In the genomic region with DNA sequence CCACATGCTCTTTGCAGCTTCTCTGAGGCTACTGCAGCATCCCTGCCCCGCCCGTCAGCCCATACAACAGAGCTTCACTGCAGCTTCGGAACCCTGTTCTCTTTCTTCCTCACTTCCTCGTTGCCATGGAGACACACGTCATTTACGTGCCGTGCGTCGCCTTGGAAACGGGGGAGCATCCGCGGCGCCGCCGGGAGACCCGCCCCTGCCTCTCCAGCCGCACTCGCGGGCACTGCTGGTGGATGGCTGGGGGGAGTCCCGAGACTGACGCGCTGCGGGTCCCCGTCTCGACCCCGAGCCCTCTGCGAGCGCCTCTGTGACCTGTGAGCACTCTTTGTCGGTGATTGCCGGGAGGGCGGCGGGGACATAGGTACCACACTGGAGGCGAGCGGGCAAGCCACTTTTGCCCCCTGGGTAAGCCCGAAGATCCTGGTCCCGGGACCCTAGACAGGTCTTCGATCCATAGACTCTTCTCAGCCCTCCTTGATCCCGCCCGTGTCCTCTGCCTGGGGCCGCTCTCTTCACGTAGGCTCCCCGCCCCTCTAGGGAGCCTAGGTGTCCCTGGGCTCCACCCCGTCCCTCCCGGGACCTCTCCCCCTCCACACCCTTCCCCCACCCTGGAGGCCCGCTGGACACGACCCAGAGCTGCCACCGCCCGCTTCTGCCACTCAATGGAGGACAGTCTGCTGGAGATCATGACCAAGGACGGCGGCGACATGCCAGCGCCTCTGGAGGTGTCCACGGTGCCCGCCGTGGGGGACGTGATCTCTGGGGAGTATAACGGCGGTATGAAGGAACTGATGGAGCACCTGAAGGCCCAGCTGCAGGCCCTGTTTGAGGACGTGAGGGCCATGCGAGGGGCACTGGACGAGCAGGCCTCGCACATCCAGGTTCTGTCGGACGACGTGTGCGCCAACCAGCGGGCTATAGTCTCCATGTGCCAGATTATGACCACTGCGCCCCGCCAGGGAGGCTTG, we compare ENCODE assay signal across 8 mouse cellular contexts. TPM values are rescaled to one million over a fixed set of nuclear protein-coding genes. Genes with fewer than 3 reads are reported as not detected.
DNase-seq lines count a peak whose midpoint lies in the region; ATAC-seq and TF ChIP-seq lines count a peak whose summit lies in the region.

No protein-coding gene starts in this region.

- H3K4me3 ChIP-seq in heart, embryonic 12.5 days: peak overlapping the region; percentile 61
- H3K4me3 ChIP-seq in kidney, embryonic 14.5 days (ENCODE audit: low read length): peak overlapping the region; percentile 38
- H3K4me3 ChIP-seq in limb, embryonic 13.5 days: peak overlapping the region; percentile 53
- H3K4me3 ChIP-seq in midbrain, postnatal 0 days (ENCODE audit: low read depth, low read length): peak overlapping the region; percentile 66
- peak overlapping the region; percentile 35 for H3K4me3 ChIP-seq in stomach, embryonic 14.5 days (ENCODE audit: low read depth, low read length)

- H3K4me2 ChIP-seq in heart, embryonic 12.5 days: peak overlapping the region; percentile 93
- H3K4me2 ChIP-seq in kidney, embryonic 14.5 days (replicated peaks; ENCODE audit: low read depth, low read length): peak overlapping the region; percentile 72
- peak overlapping the region; percentile 83 for H3K4me2 ChIP-seq in limb, embryonic 13.5 days (replicated peaks)
- peak overlapping the region; percentile 84 for H3K4me2 ChIP-seq in midbrain, postnatal 0 days (ENCODE audit: low read depth, low read length, poor library complexity, severe bottlenecking)
- peak overlapping the region; percentile 65 for H3K4me2 ChIP-seq in stomach, embryonic 14.5 days (replicated peaks; ENCODE audit: low read depth, low read length)

- H3K4me1 ChIP-seq in heart, embryonic 12.5 days (replicated peaks): peaks cover 19% of the 10 kb centered on the region
- peaks cover 6% of the 10 kb centered on the region; the same call in 1 of the 2 replicates for H3K4me1 ChIP-seq in kidney, embryonic 14.5 days (ENCODE audit: control insufficient read depth, insufficient read depth, low read length)
- H3K4me1 ChIP-seq in limb, embryonic 13.5 days: peaks cover 15% of the 10 kb centered on the region
- 0 out of 2 replicates have a peak, but pooled peaks cover 11% of the 10 kb centered on the region for H3K4me1 ChIP-seq in midbrain, postnatal 0 days (ENCODE audit: insufficient read depth, low read length)
- H3K4me1 ChIP-seq in stomach, embryonic 14.5 days (ENCODE audit: control insufficient read depth, insufficient read depth, low read length): peaks cover 7% of the 10 kb centered on the region; the same call in 1 of the 2 replicates

- no peaks in the 10 kb centered on the region for H3K9me3 ChIP-seq in heart, embryonic 12.5 days (replicated peaks)
- H3K9me3 ChIP-seq in kidney, embryonic 14.5 days (ENCODE audit: control insufficient read depth, low read length): no peaks in the 10 kb centered on the region
- no peaks in the 10 kb centered on the region for H3K9me3 ChIP-seq in limb, embryonic 13.5 days
- H3K9me3 ChIP-seq in midbrain, postnatal 0 days (ENCODE audit: low read length): no peaks in the 10 kb centered on the region
- H3K9me3 ChIP-seq in stomach, embryonic 14.5 days (ENCODE audit: control insufficient read depth, low read depth, low read length): no peaks in the 10 kb centered on the region

- H3K27ac ChIP-seq in heart, embryonic 12.5 days (ENCODE audit: poor library complexity, severe bottlenecking): no peak overlapping the region
- H3K27ac ChIP-seq in kidney, embryonic 14.5 days (ENCODE audit: low read depth, low read length): no peak overlapping the region
- no peak overlapping the region for H3K27ac ChIP-seq in limb, embryonic 13.5 days
- peak overlapping the region; percentile 88 for H3K27ac ChIP-seq in midbrain, postnatal 0 days (ENCODE audit: low read depth, low read length)
- no peak overlapping the region for H3K27ac ChIP-seq in stomach, embryonic 14.5 days (ENCODE audit: low read length)

- no peaks in the 10 kb centered on the region for H3K36me3 ChIP-seq in heart, embryonic 12.5 days
- H3K36me3 ChIP-seq in kidney, embryonic 14.5 days (ENCODE audit: control insufficient read depth, insufficient read depth, low read length): no peaks in the 10 kb centered on the region
- H3K36me3 ChIP-seq in limb, embryonic 13.5 days: no peaks in the 10 kb centered on the region
- no peaks in the 10 kb centered on the region for H3K36me3 ChIP-seq in midbrain, postnatal 0 days (ENCODE audit: insufficient read depth, low read length)
- no peaks in the 10 kb centered on the region for H3K36me3 ChIP-seq in stomach, embryonic 14.5 days (ENCODE audit: control insufficient read depth, insufficient read depth, low read length)

- peak; percentile 41 for DNase-seq in gastrocnemius, postnatal 10 days
- DNase-seq in gastrocnemius, adult 8-10 months (ENCODE audit: low spot score in 2 of 2): no peak
- DNase-seq in embryo, embryonic 11.5 days (ENCODE audit: low read depth, low spot score): peak; percentile 86
- peak; percentile 97 for DNase-seq in midbrain, postnatal 0 days (ENCODE audit: low spot score)

- H3K9ac ChIP-seq in heart, embryonic 12.5 days: peak overlapping the region; percentile 63
- no peak overlapping the region for H3K9ac ChIP-seq in kidney, embryonic 14.5 days (ENCODE audit: low read depth, low read length)
- H3K9ac ChIP-seq in limb, embryonic 13.5 days: peak overlapping the region; percentile 51
- peak overlapping the region; percentile 81 for H3K9ac ChIP-seq in midbrain, postnatal 0 days (replicated peaks; ENCODE audit: low read length, poor library complexity, severe bottlenecking)
- no peak overlapping the region for H3K9ac ChIP-seq in stomach, embryonic 14.5 days (replicated peaks; ENCODE audit: low read depth, low read length)

- peaks cover 80% of the 10 kb centered on the region for H3K27me3 ChIP-seq in heart, embryonic 12.5 days (replicated peaks)
- peaks cover 44% of the 10 kb centered on the region for H3K27me3 ChIP-seq in kidney, embryonic 14.5 days (ENCODE audit: control insufficient read depth, insufficient read depth, low read length)
- peaks cover 82% of the 10 kb centered on the region for H3K27me3 ChIP-seq in limb, embryonic 13.5 days
- no peaks in the 10 kb centered on the region for H3K27me3 ChIP-seq in midbrain, postnatal 0 days (ENCODE audit: insufficient read depth, low read length)
- H3K27me3 ChIP-seq in stomach, embryonic 14.5 days (ENCODE audit: control insufficient read depth, insufficient read depth, low read length): peaks cover 41% of the 10 kb centered on the region

- TF ChIP-seq CTCF in midbrain, postnatal 0 days (IDR thresholded peaks at IDR 0.05): no peak

- 1% methylated on average over 69 of the region's 69 CpGs for WGBS in heart, embryonic 12.5 days
- WGBS in kidney, embryonic 14.5 days: 1% methylated on average over 69 of the region's 69 CpGs
- WGBS in limb, embryonic 13.5 days: 2% methylated on average over 69 of the region's 69 CpGs
- 2% methylated on average over 69 of the region's 69 CpGs for WGBS in midbrain, postnatal 0 days
- WGBS in stomach, embryonic 14.5 days: 2% methylated on average over 69 of the region's 69 CpGs

- peak; percentile 75 for ATAC-seq in heart, embryonic 12.5 days (ENCODE audit: insufficient number of reproducible peaks, low FRiP score)
- peak; percentile 85 for ATAC-seq in kidney, embryonic 14.5 days (ENCODE audit: low FRiP score, low TSS enrichment)
- peak; percentile 91 for ATAC-seq in limb, embryonic 13.5 days (ENCODE audit: low FRiP score, low read depth)
- peak; percentile 91 for ATAC-seq in midbrain, postnatal 0 days (ENCODE audit: low FRiP score)
- ATAC-seq in stomach, embryonic 14.5 days (ENCODE audit: insufficient number of reproducible peaks, insufficient read depth, low FRiP score, low read depth): peak; percentile 73; the same call in 1 of the 2 replicates

RNA-seq across cellular contexts. Expression of gene Ccdc184, which starts 1.0 kb away (rescaled TPM):
- not detected for total RNA-seq in gastrocnemius, postnatal 10 days (2021)
- total RNA-seq in gastrocnemius, adult 8-10 months (2022): not detected
- polyA plus RNA-seq in heart, embryonic 12.5 days (2016; fragmentation: Nextera tagmentation; extraction: Ambion mirVana): 1.4 TPM in 2 replicates
- polyA plus RNA-seq in kidney, embryonic 14.5 days (2014; fragmentation: Nextera tagmentation; extraction: Ambion mirVana): 0.99 and 1.2 TPM in 2 replicates
- polyA plus RNA-seq in limb, embryonic 13.5 days (2015; fragmentation: Nextera tagmentation; extraction: Ambion mirVana): 0.48 and 0.60 TPM in 2 replicates
- total RNA-seq in midbrain, postnatal 0 days (2014; rRNA removed): 127 and 129 TPM in 2 replicates
- 132 and 145 TPM in 2 replicates for polyA plus RNA-seq in midbrain, postnatal 0 days (2015; fragmentation: Nextera tagmentation; extraction: Ambion mirVana)
- polyA plus RNA-seq in stomach, embryonic 14.5 days (2014; fragmentation: Nextera tagmentation; extraction: Ambion mirVana): 1.8 and 2.4 TPM in 2 replicates

RNA-seq across cellular contexts. Expression of gene Asb8, which starts 2.5 kb away (rescaled TPM):
- total RNA-seq in gastrocnemius, postnatal 10 days (2021): 100 to 1,000 TPM; 137 to 157 TPM
- 100 to 1,000 TPM; 123 to 141 (median 129) TPM for total RNA-seq in gastrocnemius, adult 8-10 months (2022)
- 76.2 and 78.9 TPM in 2 replicates for polyA plus RNA-seq in heart, embryonic 12.5 days (2016; fragmentation: Nextera tagmentation; extraction: Ambion mirVana)
- polyA plus RNA-seq in kidney, embryonic 14.5 days (2014; fragmentation: Nextera tagmentation; extraction: Ambion mirVana): 40.6 and 52.6 TPM in 2 replicates
- polyA plus RNA-seq in limb, embryonic 13.5 days (2015; fragmentation: Nextera tagmentation; extraction: Ambion mirVana): 50.7 and 51.0 TPM in 2 replicates
- total RNA-seq in midbrain, postnatal 0 days (2014; rRNA removed): 60.5 and 72.7 TPM in 2 replicates
- 59.2 and 64.9 TPM in 2 replicates for polyA plus RNA-seq in midbrain, postnatal 0 days (2015; fragmentation: Nextera tagmentation; extraction: Ambion mirVana)
- polyA plus RNA-seq in stomach, embryonic 14.5 days (2014; fragmentation: Nextera tagmentation; extraction: Ambion mirVana): 47.6 and 51.7 TPM in 2 replicates

RNA-seq across cellular contexts. Expression of gene Olfr288, which starts 27.4 kb away (rescaled TPM):
- total RNA-seq in gastrocnemius, postnatal 10 days (2021): not detected
- not detected for total RNA-seq in gastrocnemius, adult 8-10 months (2022)
- not detected in 2 replicates for polyA plus RNA-seq in heart, embryonic 12.5 days (2016; fragmentation: Nextera tagmentation; extraction: Ambion mirVana)
- polyA plus RNA-seq in kidney, embryonic 14.5 days (2014; fragmentation: Nextera tagmentation; extraction: Ambion mirVana): not detected in 2 replicates
- not detected in 2 replicates for polyA plus RNA-seq in limb, embryonic 13.5 days (2015; fragmentation: Nextera tagmentation; extraction: Ambion mirVana)
- not detected in 2 replicates for total RNA-seq in midbrain, postnatal 0 days (2014; rRNA removed)
- polyA plus RNA-seq in midbrain, postnatal 0 days (2015; fragmentation: Nextera tagmentation; extraction: Ambion mirVana): not detected in 2 replicates
- polyA plus RNA-seq in stomach, embryonic 14.5 days (2014; fragmentation: Nextera tagmentation; extraction: Ambion mirVana): not detected in 2 replicates

RNA-seq across cellular contexts. Expression of gene Gm44579, which starts 52.8 kb away (rescaled TPM):
- total RNA-seq in gastrocnemius, postnatal 10 days (2021): not detected
- not detected for total RNA-seq in gastrocnemius, adult 8-10 months (2022)
- not detected in 2 replicates for polyA plus RNA-seq in heart, embryonic 12.5 days (2016; fragmentation: Nextera tagmentation; extraction: Ambion mirVana)
- not detected in 2 replicates for polyA plus RNA-seq in kidney, embryonic 14.5 days (2014; fragmentation: Nextera tagmentation; extraction: Ambion mirVana)
- not detected in 2 replicates for polyA plus RNA-seq in limb, embryonic 13.5 days (2015; fragmentation: Nextera tagmentation; extraction: Ambion mirVana)
- not detected in 2 replicates for total RNA-seq in midbrain, postnatal 0 days (2014; rRNA removed)
- polyA plus RNA-seq in midbrain, postnatal 0 days (2015; fragmentation: Nextera tagmentation; extraction: Ambion mirVana): 0.09 and 0.11 TPM in 2 replicates
- polyA plus RNA-seq in stomach, embryonic 14.5 days (2014; fragmentation: Nextera tagmentation; extraction: Ambion mirVana): not detected in 2 replicates

RNA-seq across cellular contexts. Expression of gene Olfr287, which starts 52.9 kb away (rescaled TPM):
- not detected for total RNA-seq in gastrocnemius, postnatal 10 days (2021)
- total RNA-seq in gastrocnemius, adult 8-10 months (2022): not detected
- polyA plus RNA-seq in heart, embryonic 12.5 days (2016; fragmentation: Nextera tagmentation; extraction: Ambion mirVana): not detected in 2 replicates
- polyA plus RNA-seq in kidney, embryonic 14.5 days (2014; fragmentation: Nextera tagmentation; extraction: Ambion mirVana): not detected in 2 replicates
- not detected in 2 replicates for polyA plus RNA-seq in limb, embryonic 13.5 days (2015; fragmentation: Nextera tagmentation; extraction: Ambion mirVana)
- total RNA-seq in midbrain, postnatal 0 days (2014; rRNA removed): 0.44 and 1.2 TPM in 2 replicates
- 1.2 and 1.5 TPM in 2 replicates for polyA plus RNA-seq in midbrain, postnatal 0 days (2015; fragmentation: Nextera tagmentation; extraction: Ambion mirVana)
- not detected in 2 replicates for polyA plus RNA-seq in stomach, embryonic 14.5 days (2014; fragmentation: Nextera tagmentation; extraction: Ambion mirVana)

Comparison
In these comparisons a context has a peak if more than half of its experiments do, and no peak if none do; other contexts are left out.
1. DNase-seq: peak in gastrocnemius, postnatal 10 days (single experiment), embryo, embryonic 11.5 days (single experiment) and midbrain, postnatal 0 days (single experiment); none in gastrocnemius, adult 8-10 months (0 of 2).
2. H3K9ac ChIP-seq: peak in heart, embryonic 12.5 days (single experiment), limb, embryonic 13.5 days (single experiment) and midbrain, postnatal 0 days (single experiment); none in kidney, embryonic 14.5 days (single experiment) and stomach, embryonic 14.5 days (single experiment).
3. RNA of gene Ccdc184, which starts 1.0 kb away (polyA plus RNA-seq): 132 to 145 TPM in midbrain, postnatal 0 days; 1.8 to 2.4 TPM in stomach, embryonic 14.5 days, 1.4 TPM in heart, embryonic 12.5 days, 0.99 to 1.2 TPM in kidney, embryonic 14.5 days and 0.48 to 0.60 TPM in limb, embryonic 13.5 days; every median in the first group is over 10 times any median in the second.
4. Peak in every context shown above with its lines, with median percentiles within 50 percentile points of each other: ATAC-seq, H3K4me2 ChIP-seq and H3K4me3 ChIP-seq.